Mouse (Mus musculus) cerebral cortex, adult 2 months (tissue): Measurements from ENCODE around the gene Fam104a.

ENCODE experiments used
- WGBS: fragments of 180-500 bp; shearing (Covaris S2); methylation state at CpG from one replicate; pipeline ENCODE4 v1.1.7; 2018; 5-methylcytosine and 5-hydroxymethylcytosine counted together

Gene Fam104a

GRCm38 (mm10) chr11:113703758-113704157 lies 19.8 kb upstream of the Fam104a start:
- WGBS = 18% methylated on average over 5 of the region's 5 CpGs

- 92% methylated on average over 7 of the region's 7 CpGs for WGBS
Measured at GRCm38 (mm10) chr11:113699643-113700042, 15.7 kb upstream of the Fam104a start.

GRCm38 (mm10) chr11:113698013-113698545 lies 14.1 kb upstream of the Fam104a start:
- WGBS = 60% methylated on average over 12 of the region's 12 CpGs

- 76% methylated on average over 5 of the region's 5 CpGs for WGBS
Measured at GRCm38 (mm10) chr11:113697571-113697970, 13.6 kb upstream of the Fam104a start.

- 51% methylated on average over 3 of the region's 3 CpGs for WGBS
Measured at GRCm38 (mm10) chr11:113691851-113692250, 7.9 kb upstream of the Fam104a start.

GRCm38 (mm10) chr11:113691318-113691717 lies 7.4 kb upstream of the Fam104a start:
- WGBS = 87% methylated on average over 5 of the region's 5 CpGs

GRCm38 (mm10) chr11:113690506-113690905 lies 6.6 kb upstream of the Fam104a start:
- 53% methylated on average over 12 of the region's 12 CpGs for WGBS

GRCm38 (mm10) chr11:113687031-113687430 lies 3.1 kb upstream of the Fam104a start:
- 62% methylated on average over 2 of the region's 2 CpGs for WGBS

GRCm38 (mm10) chr11:113684707-113685426 lies 912 bp upstream of the Fam104a start:
- WGBS = 41% methylated on average over 25 of the region's 25 CpGs

- WGBS = under 1% methylated on average over 38 of the region's 38 CpGs
Measured at GRCm38 (mm10) chr11:113683627-113683956, 363 bp downstream of the Fam104a start.

- under 1% methylated on average over 38 of the region's 38 CpGs for WGBS
Measured at GRCm38 (mm10) chr11:113682897-113683626, 893 bp downstream of the Fam104a start.

- 85% methylated on average over 2 of the region's 2 CpGs for WGBS
Measured at GRCm38 (mm10) chr11:113680954-113681353, 3.0 kb downstream of the Fam104a start.

GRCm38 (mm10) chr11:113678373-113678772 lies 5.6 kb downstream of the Fam104a start:
- WGBS = 56% methylated on average over 8 of the region's 8 CpGs

GRCm38 (mm10) chr11:113677378-113677777 lies 6.6 kb downstream of the Fam104a start:
- 90% methylated on average over 2 of the region's 2 CpGs for WGBS

- WGBS = 40% methylated on average over 2 of the region's 2 CpGs
Measured at GRCm38 (mm10) chr11:113676847-113677246, 7.1 kb downstream of the Fam104a start.

GRCm38 (mm10) chr11:113674595-113674994 lies 9.4 kb downstream of the Fam104a start:
- WGBS = 88% methylated on average over 5 of the region's 5 CpGs

- 42% methylated on average over 4 of the region's 4 CpGs for WGBS
Measured at GRCm38 (mm10) chr11:113673614-113674013, 10.3 kb downstream of the Fam104a start.

- 75% methylated on average over 4 of the region's 4 CpGs for WGBS
Measured at GRCm38 (mm10) chr11:113669711-113670110, 14.2 kb downstream of the Fam104a start.

- WGBS = 58% methylated on average over 5 of the region's 5 CpGs
Measured at GRCm38 (mm10) chr11:113668857-113669256, 15.1 kb downstream of the Fam104a start.

GRCm38 (mm10) chr11:113667704-113668103 lies 16.3 kb downstream of the Fam104a start:
- WGBS = 81% methylated on average over 4 of the region's 4 CpGs

GRCm38 (mm10) chr11:113667122-113667521 lies 16.8 kb downstream of the Fam104a start:
- 52% methylated on average over 2 of the region's 2 CpGs for WGBS

GRCm38 (mm10) chr11:113666648-113667047 lies 17.3 kb downstream of the Fam104a start:
- WGBS = 66% methylated on average over 10 of the region's 10 CpGs

- 72% methylated on average over 6 of the region's 6 CpGs for WGBS
Measured at GRCm38 (mm10) chr11:113666205-113666604, 17.8 kb downstream of the Fam104a start.
